ENCODE assay signal across 24 mouse cellular contexts in the genomic region with DNA sequence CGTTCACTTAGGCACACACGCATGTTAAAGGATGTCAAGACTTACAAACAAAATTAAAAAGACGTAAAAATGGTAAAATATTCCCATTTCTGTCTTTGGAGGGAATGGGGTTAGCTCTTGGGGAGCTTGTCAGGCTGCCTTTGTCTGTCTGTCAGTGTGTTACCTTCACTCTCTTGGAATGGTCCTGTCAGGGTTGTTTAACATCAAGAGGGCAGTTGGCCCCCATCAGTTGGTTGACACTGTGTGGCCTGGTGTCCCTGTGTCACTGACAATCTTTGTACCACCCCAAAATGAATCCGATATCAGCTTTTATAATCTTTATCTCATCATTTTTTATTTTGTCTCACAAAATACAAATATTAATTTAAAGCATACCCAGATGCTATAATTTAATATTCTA.
DNase-seq lines count a peak whose midpoint lies in the region; ATAC-seq and TF ChIP-seq lines count a peak whose summit lies in the region.
"Had no signal": no experiment of that assay in that cellular context is flagged by ENCODE, and none has a peak within 500 bp of the region (broad histone marks: within the 10 kb centered on the region; RNA-seq: fewer than 3 reads in every experiment).

No protein-coding gene starts in this region.

- TF ChIP-seq CTCF in hindbrain, postnatal 0 days (IDR thresholded peaks at IDR 0.05; ENCODE audit: low read depth): no peak

- no peak overlapping the region for H3K9ac ChIP-seq in hindbrain, postnatal 0 days (replicated peaks; ENCODE audit: low read length)
- H3K9ac ChIP-seq in hindbrain, embryonic 12.5 days: no peak overlapping the region
- H3K9ac ChIP-seq: embryonic facial prominence, embryonic 12.5 days; embryonic facial prominence, embryonic 15.5 days; forebrain, embryonic 15.5 days; heart, embryonic 12.5 days; heart, embryonic 15.5 days; hindbrain, embryonic 14.5 days had no signal

- no peaks in the 10 kb centered on the region for H3K9me3 ChIP-seq in hindbrain, postnatal 0 days (ENCODE audit: low read length)
- 0 out of 2 replicates have a peak, but pooled peaks cover 7% of the 10 kb centered on the region for H3K9me3 ChIP-seq in hindbrain, embryonic 12.5 days (replicated peaks)
- H3K9me3 ChIP-seq: embryonic facial prominence, embryonic 15.5 days; forebrain, embryonic 15.5 days; heart, embryonic 15.5 days had no signal

- WGBS in hindbrain, postnatal 0 days: 78% methylated on average over 4 of the region's 4 CpGs
- 82% methylated on average over 4 of the region's 4 CpGs for WGBS in hindbrain, embryonic 12.5 days

- H3K27me3 ChIP-seq in hindbrain, postnatal 0 days (ENCODE audit: insufficient read depth, low read length): no peaks in the 10 kb centered on the region
- H3K27me3 ChIP-seq in hindbrain, embryonic 12.5 days: no peaks in the 10 kb centered on the region
- H3K27me3 ChIP-seq: CH12.LX; embryonic facial prominence, embryonic 12.5 days; embryonic facial prominence, embryonic 15.5 days; forebrain, embryonic 15.5 days; heart, embryonic 12.5 days; heart, embryonic 15.5 days had no signal

- no peaks in the 10 kb centered on the region for H3K36me3 ChIP-seq in hindbrain, postnatal 0 days (ENCODE audit: insufficient read depth, low read length)
- no peaks in the 10 kb centered on the region for H3K36me3 ChIP-seq in hindbrain, embryonic 12.5 days
- H3K36me3 ChIP-seq: embryonic facial prominence, embryonic 12.5 days; embryonic facial prominence, embryonic 15.5 days; forebrain, embryonic 15.5 days; G1E; heart, embryonic 12.5 days; heart, embryonic 15.5 days; hindbrain, embryonic 10.5 days had no signal

- H3K4me2 ChIP-seq in hindbrain, postnatal 0 days (ENCODE audit: low read depth, low read length): no peak overlapping the region
- no peak overlapping the region for H3K4me2 ChIP-seq in hindbrain, embryonic 12.5 days (replicated peaks)
- H3K4me2 ChIP-seq: embryonic facial prominence, embryonic 12.5 days; heart, embryonic 12.5 days; heart, embryonic 15.5 days; hindbrain, embryonic 14.5 days had no signal

- ATAC-seq in hindbrain, postnatal 0 days: no peak
- no peak for ATAC-seq in hindbrain, embryonic 12.5 days (ENCODE audit: low FRiP score)
- ATAC-seq: forebrain, embryonic 15.5 days; Patski had no signal

- DNase-seq in cerebellum, postnatal 14 days: peak; percentile 65 to 67
- DNase-seq in cerebellum, adult 11-12 months: no peak
- no peak for DNase-seq in hindbrain, postnatal 0 days (ENCODE audit: low spot score)
- peak; percentile 40 for DNase-seq in left cerebral cortex, postnatal 4 days
- DNase-seq in left cerebral cortex, postnatal 14 days (ENCODE audit: low spot score in 2 of 2): no peak
- peak; percentile 30 for DNase-seq in retina, postnatal 1 day
- DNase-seq: adrenal gland, postnatal 10 days; adrenal gland, postnatal 36 days; B cell, adult 2 months; cerebellum, postnatal 25 days; gastrocnemius, postnatal 10 days; gastrocnemius, postnatal 36 days; heart, postnatal 10 days had no signal

- H3K27ac ChIP-seq in hindbrain, postnatal 0 days: peak overlapping the region; percentile 20; the same call in 1 of the 2 replicates
- H3K27ac ChIP-seq in hindbrain, embryonic 12.5 days: no peak overlapping the region
- H3K27ac ChIP-seq: embryonic facial prominence, embryonic 12.5 days; heart, embryonic 15.5 days; hindbrain, embryonic 10.5 days; hindbrain, embryonic 14.5 days had no signal

- H3K4me1 ChIP-seq in hindbrain, postnatal 0 days (ENCODE audit: insufficient read depth, low read length): peaks cover 8% of the 10 kb centered on the region; the same call in 1 of the 2 replicates
- H3K4me1 ChIP-seq in hindbrain, embryonic 12.5 days: peaks cover 6% of the 10 kb centered on the region; the same call in 1 of the 2 replicates
- H3K4me1 ChIP-seq: heart, embryonic 12.5 days; heart, embryonic 15.5 days had no signal

- intact Hi-C loops in left cerebral cortex, postnatal 4 days (cut with DNase I): loop anchor here (5.0 kb wide), 1 partner anchor 543 kb away; no protein-coding TSS in a partner anchor
- intact Hi-C loops in left cerebral cortex, postnatal 14 days (cut with DNase I): loop anchor here (5.0 kb wide), 1 partner anchor 538 kb away; no protein-coding TSS in a partner anchor

- H3K4me3 ChIP-seq in hindbrain, postnatal 0 days (ENCODE audit: low read length): no peak overlapping the region
- no peak overlapping the region for H3K4me3 ChIP-seq in hindbrain, embryonic 12.5 days
- H3K4me3 ChIP-seq: embryonic facial prominence, embryonic 12.5 days; embryonic facial prominence, embryonic 15.5 days; forebrain, embryonic 15.5 days; heart, embryonic 12.5 days; heart, embryonic 15.5 days; hindbrain, embryonic 10.5 days had no signal

Comparison
In these comparisons a context has a peak if more than half of its experiments do, and no peak if none do; other contexts are left out.
1. DNase-seq: peak in cerebellum, postnatal 14 days (2 of 2), left cerebral cortex, postnatal 4 days (single experiment) and retina, postnatal 1 day (single experiment); none in cerebellum, adult 11-12 months (single experiment), hindbrain, postnatal 0 days (single experiment) and left cerebral cortex, postnatal 14 days (0 of 2).